Mouse (Mus musculus): ENCODE measurements around the gene Gm29289. TPM values are rescaled to one million over a fixed set of nuclear protein-coding genes. Genes with fewer than 3 reads are reported as not detected.

Gm29289 gene
- polyA plus RNA-seq (2014; fragmentation: Illumina TruSeq; extraction: RNeasy Lipid Tissue Mini Kit (QIAGEN cat#74804); ENCODE audit: insufficient read depth, low read depth, low replicate concordance) = not detected

GRCm38 (mm10) chrY:2932282-2932681 is at the start of gene Gm29289:
Gene Gm29289 (plus strand): TSS chrY:2932582.

GRCm38 (mm10) chrY:2900689-2901088 is 31.7 kb upstream of the Gm29289 start, which contains the start of gene Gm10352:
Gene Gm10352 (plus strand): TSS chrY:2900989.

Other genes with a start within 250 kb of the Gm29289 start
- not detected for gene H2al2b, start 211.9 kb upstream of the Gm29289 start, polyA plus RNA-seq (2014; fragmentation: Illumina TruSeq; extraction: RNeasy Lipid Tissue Mini Kit (QIAGEN cat#74804); ENCODE audit: insufficient read depth, low read depth, low replicate concordance)
- not detected for gene Gm4064, start 136.4 kb upstream of the Gm29289 start, polyA plus RNA-seq (2014; fragmentation: Illumina TruSeq; extraction: RNeasy Lipid Tissue Mini Kit (QIAGEN cat#74804); ENCODE audit: insufficient read depth, low read depth, low replicate concordance)
- gene Rbmy, start 101.9 kb upstream of the Gm29289 start, polyA plus RNA-seq (2014; fragmentation: Illumina TruSeq; extraction: RNeasy Lipid Tissue Mini Kit (QIAGEN cat#74804); ENCODE audit: insufficient read depth, low read depth, low replicate concordance) = not detected
- not detected for gene Gm10256, start 101.9 kb upstream of the Gm29289 start, polyA plus RNA-seq (2014; fragmentation: Illumina TruSeq; extraction: RNeasy Lipid Tissue Mini Kit (QIAGEN cat#74804); ENCODE audit: insufficient read depth, low read depth, low replicate concordance)
- gene Gm10352, start 31.6 kb upstream of the Gm29289 start, polyA plus RNA-seq (2014; fragmentation: Illumina TruSeq; extraction: RNeasy Lipid Tissue Mini Kit (QIAGEN cat#74804); ENCODE audit: insufficient read depth, low read depth, low replicate concordance) = not detected

All from lung, adult 10 weeks (tissue).